Mouse (Mus musculus): ENCODE data around the gene Usp32. TPM values are rescaled to one million over a fixed set of nuclear protein-coding genes. Genes with fewer than 3 reads are reported as not detected.

Usp32 gene
- polyA plus RNA-seq, 1 experiment = not detected

- Histone ChIP-seq H3K27ac (ENCODE audit: insufficient read depth, low read depth, low read length) (no peak overlapping the region), H3K4me3 (ENCODE audit: insufficient read depth, low read depth, low read length) (no peak overlapping the region), H3K4me1 (ENCODE audit: control insufficient read depth, insufficient read depth, low read length) (no peaks in the 10 kb centered on the region)
- TF ChIP-seq CTCF (IDR thresholded peaks at IDR 0.05; ENCODE audit: insufficient read depth, low read depth, low read length) (no peak), POLR2A (IDR thresholded peaks at IDR 0.05; ENCODE audit: insufficient read depth, low read depth, low read length) (no peak)
- 90% methylated on average over 3 of the region's 3 CpGs for WGBS
Measured at GRCm38 (mm10) chr11:85003566-85003965, 136.4 kb downstream of the Usp32 start.

- Histone ChIP-seq H3K27ac (ENCODE audit: insufficient read depth, low read depth, low read length) (no peak overlapping the region), H3K4me3 (ENCODE audit: insufficient read depth, low read depth, low read length) (no peak overlapping the region), H3K4me1 (ENCODE audit: control insufficient read depth, insufficient read depth, low read length) (no peaks in the 10 kb centered on the region)
- WGBS = 94% methylated on average over 1 of the region's 1 CpGs
- no peak for TF ChIP-seq CTCF (IDR thresholded peaks at IDR 0.05; ENCODE audit: insufficient read depth, low read depth, low read length)
- TF ChIP-seq POLR2A (IDR thresholded peaks at IDR 0.05; ENCODE audit: insufficient read depth, low read depth, low read length) = no peak
Measured at GRCm38 (mm10) chr11:84995241-84995640, 144.7 kb downstream of the Usp32 start.

GRCm38 (mm10) chr11:84992996-84993395 is 147.0 kb downstream of the Usp32 start:
- Histone ChIP-seq H3K4me3 (ENCODE audit: insufficient read depth, low read depth, low read length) (no peak overlapping the region), H3K27ac (ENCODE audit: insufficient read depth, low read depth, low read length) (no peak overlapping the region), H3K4me1 (ENCODE audit: control insufficient read depth, insufficient read depth, low read length) (no peaks in the 10 kb centered on the region)
- no peak for TF ChIP-seq POLR2A (IDR thresholded peaks at IDR 0.05; ENCODE audit: insufficient read depth, low read depth, low read length)
- no peak for TF ChIP-seq CTCF (IDR thresholded peaks at IDR 0.05; ENCODE audit: insufficient read depth, low read depth, low read length)
- WGBS = 94% methylated on average over 1 of the region's 1 CpGs

- Histone ChIP-seq H3K4me1 (ENCODE audit: control insufficient read depth, insufficient read depth, low read length) (no peaks in the 10 kb centered on the region), H3K27ac (ENCODE audit: insufficient read depth, low read depth, low read length) (no peak overlapping the region), H3K4me3 (ENCODE audit: insufficient read depth, low read depth, low read length) (no peak overlapping the region)
- TF ChIP-seq POLR2A (IDR thresholded peaks at IDR 0.05; ENCODE audit: insufficient read depth, low read depth, low read length) (no peak), CTCF (IDR thresholded peaks at IDR 0.05; ENCODE audit: insufficient read depth, low read depth, low read length) (no peak)
- WGBS = 80% methylated on average over 3 of the region's 3 CpGs
Measured at GRCm38 (mm10) chr11:84988341-84988919, 151.5 kb downstream of the Usp32 start.

GRCm38 (mm10) chr11:84985421-84985820 is 154.5 kb downstream of the Usp32 start:
- Histone ChIP-seq H3K4me3 (ENCODE audit: insufficient read depth, low read depth, low read length) (no peak overlapping the region), H3K27ac (ENCODE audit: insufficient read depth, low read depth, low read length) (no peak overlapping the region), H3K4me1 (ENCODE audit: control insufficient read depth, insufficient read depth, low read length) (no peaks in the 10 kb centered on the region)
- 88% methylated on average over 6 of the region's 6 CpGs for WGBS
- TF ChIP-seq CTCF (IDR thresholded peaks at IDR 0.05; ENCODE audit: insufficient read depth, low read depth, low read length) (no peak), POLR2A (IDR thresholded peaks at IDR 0.05; ENCODE audit: insufficient read depth, low read depth, low read length) (no peak)

- WGBS = 81% methylated on average over 2 of the region's 2 CpGs
- H3K4me3 ChIP-seq (ENCODE audit: insufficient read depth, low read depth, low read length) = no peak overlapping the region
- TF ChIP-seq CTCF (IDR thresholded peaks at IDR 0.05; ENCODE audit: insufficient read depth, low read depth, low read length) (no peak), POLR2A (IDR thresholded peaks at IDR 0.05; ENCODE audit: insufficient read depth, low read depth, low read length) (no peak)
- H3K27ac ChIP-seq (ENCODE audit: insufficient read depth, low read depth, low read length) = no peak overlapping the region
- no peaks in the 10 kb centered on the region for H3K4me1 ChIP-seq (ENCODE audit: control insufficient read depth, insufficient read depth, low read length)
Measured at GRCm38 (mm10) chr11:84980697-84981096, 159.3 kb downstream of the Usp32 start.

- no peak for TF ChIP-seq CTCF (IDR thresholded peaks at IDR 0.05; ENCODE audit: insufficient read depth, low read depth, low read length)
- TF ChIP-seq POLR2A (IDR thresholded peaks at IDR 0.05; ENCODE audit: insufficient read depth, low read depth, low read length) = no peak
- Histone ChIP-seq H3K4me1 (ENCODE audit: control insufficient read depth, insufficient read depth, low read length) (no peaks in the 10 kb centered on the region), H3K27ac (ENCODE audit: insufficient read depth, low read depth, low read length) (no peak overlapping the region), H3K4me3 (ENCODE audit: insufficient read depth, low read depth, low read length) (no peak overlapping the region)
- WGBS = 69% methylated on average over 1 of the region's 1 CpGs
Measured at GRCm38 (mm10) chr11:84979351-84979750, 160.6 kb downstream of the Usp32 start.

- H3K27ac ChIP-seq (ENCODE audit: insufficient read depth, low read depth, low read length) = no peak overlapping the region
- TF ChIP-seq POLR2A (IDR thresholded peaks at IDR 0.05; ENCODE audit: insufficient read depth, low read depth, low read length) (no peak), CTCF (IDR thresholded peaks at IDR 0.05; ENCODE audit: insufficient read depth, low read depth, low read length) (no peak)
- 54% methylated on average over 2 of the region's 2 CpGs for WGBS
- H3K4me1 ChIP-seq (ENCODE audit: control insufficient read depth, insufficient read depth, low read length) = no peaks in the 10 kb centered on the region
- H3K4me3 ChIP-seq (ENCODE audit: insufficient read depth, low read depth, low read length) = no peak overlapping the region
Measured at GRCm38 (mm10) chr11:84978113-84978512, 161.8 kb downstream of the Usp32 start.

GRCm38 (mm10) chr11:84977385-84977952 is 162.5 kb downstream of the Usp32 start:
- TF ChIP-seq POLR2A (IDR thresholded peaks at IDR 0.05; ENCODE audit: insufficient read depth, low read depth, low read length) = no peak
- TF ChIP-seq CTCF (IDR thresholded peaks at IDR 0.05; ENCODE audit: insufficient read depth, low read depth, low read length) = no peak
- 87% methylated on average over 3 of the region's 3 CpGs for WGBS
- H3K27ac ChIP-seq (ENCODE audit: insufficient read depth, low read depth, low read length) = no peak overlapping the region
- H3K4me1 ChIP-seq (ENCODE audit: control insufficient read depth, insufficient read depth, low read length) = no peaks in the 10 kb centered on the region
- no peak overlapping the region for H3K4me3 ChIP-seq (ENCODE audit: insufficient read depth, low read depth, low read length)
